Mouse (Mus musculus) neural tube, embryonic 11.5 days (tissue): Measurements from ENCODE around the gene Best2. TPM values are rescaled to one million over a fixed set of nuclear protein-coding genes. Genes with fewer than 3 reads are reported as not detected.

Experiments used
- ATAC-seq: fragments of 200-750 bp; cut with Nextera tagmentation; 2 replicates; pipeline ENCODE4 v1.8.0; 2017; ENCODE audit warnings: moderate number of reproducible peaks, mild to moderate bottlenecking, moderate TSS enrichment, moderate library complexity; ENCODE audit not compliant: insufficient read depth, low FRiP score, low TSS enrichment
- DNase-seq: peaks from one replicate; pipeline ENCODE4 v3.0.0-alpha.2; 2015; ENCODE audit warnings: low spot score
- H3K27ac ChIP-seq: fragments of 300-500 bp; sonication (generic); 2 replicates; pipeline ENCODE4 v1.5.1; 2014; ENCODE audit warnings: low read depth, mild to moderate bottlenecking, low read length
- H3K27me3 ChIP-seq: fragments of 300-500 bp; sonication (generic); 2 replicates; pipeline ENCODE4 v1.6.1; 2014; ENCODE audit warnings: mild to moderate bottlenecking, low read length, mixed read lengths; ENCODE audit not compliant: control insufficient read depth, insufficient read depth
- H3K36me3 ChIP-seq: fragments of 300-500 bp; sonication (generic); 2 replicates; pipeline ENCODE4 v1.6.1; 2014; ENCODE audit warnings: mild to moderate bottlenecking, low read length, moderate library complexity, mixed read lengths; ENCODE audit not compliant: control insufficient read depth, insufficient read depth
- H3K4me1 ChIP-seq: fragments of 300-500 bp; sonication (generic); 2 replicates; pipeline ENCODE4 v1.6.1; 2014; ENCODE audit warnings: low read length, mixed read lengths; ENCODE audit not compliant: control insufficient read depth, insufficient read depth
- H3K4me2 ChIP-seq: fragments of 300-500 bp; sonication (generic); 2 replicates; pipeline ENCODE4 v1.6.1; 2014; ENCODE audit warnings: low read depth, mild to moderate bottlenecking, moderate library complexity
- H3K4me3 ChIP-seq: fragments of 300-500 bp; sonication (generic); 2 replicates; pipeline ENCODE4 v1.5.1; 2014; ENCODE audit warnings: low read depth, low read length
- H3K9ac ChIP-seq: fragments of 300-500 bp; sonication (generic); 2 replicates; pipeline ENCODE4 v1.6.1; 2014; ENCODE audit warnings: mild to moderate bottlenecking, low read length
- H3K9me3 ChIP-seq: fragments of 300-500 bp; sonication (generic); 2 replicates; pipeline ENCODE4 v1.6.1; 2016; ENCODE audit warnings: low read length; ENCODE audit not compliant: control insufficient read depth
- WGBS: fragments of 180-500 bp; shearing (Covaris S2); extraction: QIAGEN DNeasy Blood & Tissue Kit; methylation state at CpG from one replicate; pipeline ENCODE4 v1.1.7; 2014; 5-methylcytosine and 5-hydroxymethylcytosine counted together
- polyA plus RNA-seq: library from polyadenylated mRNA; unstranded; fragments of >200 nt; fragmentation: Nextera tagmentation; extraction: Ambion mirVana; gene quantifications from 2 replicates; pipeline ENCODE4 v1.2.1, GENCODE M21; 2014

Gene Best2
- polyA plus RNA-seq, 1 experiment from 2014 or later = not detected

DNA sequence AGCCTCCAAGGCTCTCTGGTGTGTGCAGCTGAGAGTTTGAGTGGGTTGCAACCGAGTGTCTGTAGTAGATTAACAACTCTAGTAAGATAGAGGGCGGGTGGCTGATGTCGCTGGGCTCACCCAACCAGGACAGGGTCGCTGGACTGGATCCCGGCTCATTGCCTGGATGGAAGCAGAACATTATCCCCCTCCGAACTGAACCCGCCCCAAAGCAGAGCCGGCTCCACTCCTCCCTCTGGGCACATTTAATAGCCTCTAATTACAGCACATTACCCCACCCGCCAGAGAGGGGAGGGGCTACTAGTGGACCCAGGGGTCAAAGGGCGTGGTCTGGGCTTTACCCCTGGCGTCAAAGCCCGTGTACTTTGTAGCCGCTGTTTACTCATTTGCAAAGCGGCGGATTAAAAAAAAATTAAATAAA is 25.0 kb downstream of the Best2 start:
- ATAC-seq (no peak), DNase-seq (no peak)
- H3K4me3 ChIP-seq = no peak overlapping the region
- no peaks in the 10 kb centered on the region for H3K9me3 ChIP-seq
- H3K4me1 ChIP-seq = peaks cover 18% of the 10 kb centered on the region
- H3K27me3 ChIP-seq = peaks cover 10% of the 10 kb centered on the region
- no peak overlapping the region for H3K9ac ChIP-seq
- peak overlapping the region; percentile 97 for H3K4me2 ChIP-seq
- no peaks in the 10 kb centered on the region for H3K36me3 ChIP-seq
- no peak overlapping the region for H3K27ac ChIP-seq
- WGBS = 5% methylated on average over 15 of the region's 15 CpGs

DNA sequence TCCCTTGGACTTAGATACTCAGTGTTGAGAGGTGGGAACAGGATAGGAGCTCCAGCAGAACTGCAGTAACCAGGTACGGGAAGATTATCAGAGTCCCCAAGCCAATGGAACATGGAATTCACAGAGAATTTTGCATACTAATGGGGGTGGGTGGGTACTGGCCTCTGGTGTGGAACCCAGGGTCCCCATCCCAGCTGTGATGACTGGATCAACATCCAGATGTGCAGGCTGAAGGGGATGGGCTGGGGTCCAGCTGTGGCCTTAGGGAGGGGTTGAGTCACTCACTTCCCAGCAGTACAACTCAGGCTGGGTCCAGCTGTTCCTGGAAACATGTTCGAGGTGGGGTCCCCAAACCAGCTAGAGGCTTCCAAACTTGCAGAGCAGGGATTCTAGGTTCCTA is 26.4 kb downstream of the Best2 start:
- ATAC-seq (no peak), DNase-seq (no peak)
- WGBS = 85% methylated on average over 2 of the region's 2 CpGs

DNA sequence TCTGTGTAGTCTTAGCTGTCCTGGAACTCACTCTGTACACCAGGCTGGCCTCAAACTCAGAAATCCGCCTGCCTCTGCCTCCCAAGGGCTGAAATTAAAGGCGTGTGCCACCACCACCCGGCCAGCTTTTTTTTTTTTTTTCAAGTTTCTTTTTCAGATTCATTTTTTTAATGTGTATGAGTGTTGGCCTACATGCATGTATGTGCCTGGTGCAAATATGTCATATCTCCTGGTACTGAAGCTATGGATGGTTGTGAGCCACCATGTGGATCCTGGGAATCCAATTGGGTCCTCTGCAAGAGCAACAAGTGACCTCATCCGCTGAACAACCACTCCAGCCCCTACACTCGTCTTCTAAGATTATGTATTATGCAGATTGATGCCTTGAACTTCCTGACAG is 26.9 kb downstream of the Best2 start:
- Histone ChIP-seq H3K9me3 (no peaks in the 10 kb centered on the region), H3K4me2 (no peak overlapping the region), H3K27ac (no peak overlapping the region), H3K4me1 (peaks cover 18% of the 10 kb centered on the region), H3K4me3 (no peak overlapping the region), H3K27me3 (peaks cover 10% of the 10 kb centered on the region), H3K36me3 (no peaks in the 10 kb centered on the region), H3K9ac (no peak overlapping the region)
- 82% methylated on average over 5 of the region's 5 CpGs for WGBS
- DNase-seq (no peak), ATAC-seq (no peak)

More for the DNA sequence above, 26.4 kb downstream of the Best2 start:
- Histone ChIP-seq H3K27ac (no peak overlapping the region), H3K9ac (no peak overlapping the region), H3K36me3 (no peaks in the 10 kb centered on the region), H3K4me3 (no peak overlapping the region), H3K4me1 (peaks cover 18% of the 10 kb centered on the region), H3K27me3 (peaks cover 10% of the 10 kb centered on the region), H3K9me3 (no peaks in the 10 kb centered on the region), H3K4me2 (no peak overlapping the region)

DNA sequence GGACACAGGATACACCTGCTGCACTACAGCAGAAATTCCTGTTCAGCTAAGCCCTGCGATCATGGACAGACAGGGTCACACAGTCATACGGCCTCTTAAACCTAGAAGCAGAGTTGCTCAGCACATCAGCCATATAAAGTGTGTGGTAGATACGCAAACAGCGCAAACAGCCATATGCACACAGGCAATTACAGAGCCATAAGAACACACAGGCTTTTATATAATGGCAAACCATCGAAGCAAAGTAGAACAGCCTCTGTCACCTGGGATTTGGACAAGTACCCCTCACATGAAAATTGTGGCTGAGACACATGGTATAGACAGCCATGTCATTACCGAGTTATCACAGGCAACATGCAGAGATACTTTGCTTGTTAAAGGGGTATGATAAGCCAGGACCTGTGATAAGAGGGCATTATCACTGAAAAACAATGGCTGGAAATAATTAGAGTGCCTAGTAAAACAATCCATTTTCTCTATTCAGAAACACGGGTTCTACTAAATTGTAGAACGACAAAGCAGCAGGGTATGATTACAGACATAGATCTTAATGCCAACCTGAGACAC is 27.9 kb downstream of the Best2 start:
- ATAC-seq = no peak
- DNase-seq = no peak
- peak overlapping the region; percentile 97 for H3K4me2 ChIP-seq
- peaks cover 10% of the 10 kb centered on the region for H3K27me3 ChIP-seq
- no peaks in the 10 kb centered on the region for H3K9me3 ChIP-seq
- WGBS = 46% methylated on average over 8 of the region's 8 CpGs
- no peak overlapping the region for H3K27ac ChIP-seq
- no peaks in the 10 kb centered on the region for H3K36me3 ChIP-seq
- H3K4me3 ChIP-seq = peak overlapping the region; percentile 43; the same call in 1 of the 2 replicates
- no peak overlapping the region for H3K9ac ChIP-seq
- peaks cover 18% of the 10 kb centered on the region for H3K4me1 ChIP-seq

DNA sequence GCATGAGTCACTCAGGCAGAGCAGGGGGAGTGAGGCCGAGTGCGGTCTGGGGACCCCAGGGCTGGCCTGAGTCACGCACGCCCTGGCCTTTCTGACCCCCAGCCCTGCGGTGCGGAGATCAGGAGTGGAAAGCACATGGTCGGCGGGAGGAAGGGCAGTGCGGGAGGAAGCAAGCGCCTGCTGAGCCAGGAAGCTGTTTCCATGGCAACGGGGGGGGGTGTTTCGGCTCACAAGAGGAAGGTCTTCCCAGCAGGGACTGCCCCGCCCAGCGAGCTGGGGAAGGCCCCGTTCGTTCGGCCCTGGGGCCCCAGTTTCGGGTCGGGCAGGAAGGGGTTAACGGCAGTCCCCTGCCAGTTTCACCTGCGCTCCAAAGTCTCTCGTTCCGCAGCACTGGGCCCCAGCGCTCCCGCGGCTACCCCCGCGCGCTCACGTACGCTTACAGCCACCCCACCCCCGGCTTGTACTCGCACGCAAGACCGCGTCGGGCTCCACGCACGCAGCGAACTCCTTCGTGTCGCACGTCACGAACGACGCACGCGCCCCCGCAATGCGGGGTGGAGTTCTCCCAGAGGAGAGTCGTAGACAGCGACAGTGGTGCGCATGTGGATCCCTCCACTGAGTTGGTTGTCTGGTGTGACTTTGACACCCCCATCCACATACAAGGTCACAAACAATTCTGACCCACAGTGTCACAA is 28.5 kb downstream of the Best2 start:
- DNase-seq (peak; percentile 81), ATAC-seq (no peak)
- peak overlapping the region; percentile 43 for H3K4me3 ChIP-seq
- no peak overlapping the region for H3K27ac ChIP-seq
- H3K4me1 ChIP-seq = peaks cover 20% of the 10 kb centered on the region
- no peaks in the 10 kb centered on the region for H3K36me3 ChIP-seq
- H3K4me2 ChIP-seq = peak overlapping the region; percentile 97
- H3K9ac ChIP-seq = peak overlapping the region; percentile 43
- under 1% methylated on average over 53 of the region's 53 CpGs for WGBS
- H3K9me3 ChIP-seq = no peaks in the 10 kb centered on the region
- peaks cover 10% of the 10 kb centered on the region for H3K27me3 ChIP-seq

DNA sequence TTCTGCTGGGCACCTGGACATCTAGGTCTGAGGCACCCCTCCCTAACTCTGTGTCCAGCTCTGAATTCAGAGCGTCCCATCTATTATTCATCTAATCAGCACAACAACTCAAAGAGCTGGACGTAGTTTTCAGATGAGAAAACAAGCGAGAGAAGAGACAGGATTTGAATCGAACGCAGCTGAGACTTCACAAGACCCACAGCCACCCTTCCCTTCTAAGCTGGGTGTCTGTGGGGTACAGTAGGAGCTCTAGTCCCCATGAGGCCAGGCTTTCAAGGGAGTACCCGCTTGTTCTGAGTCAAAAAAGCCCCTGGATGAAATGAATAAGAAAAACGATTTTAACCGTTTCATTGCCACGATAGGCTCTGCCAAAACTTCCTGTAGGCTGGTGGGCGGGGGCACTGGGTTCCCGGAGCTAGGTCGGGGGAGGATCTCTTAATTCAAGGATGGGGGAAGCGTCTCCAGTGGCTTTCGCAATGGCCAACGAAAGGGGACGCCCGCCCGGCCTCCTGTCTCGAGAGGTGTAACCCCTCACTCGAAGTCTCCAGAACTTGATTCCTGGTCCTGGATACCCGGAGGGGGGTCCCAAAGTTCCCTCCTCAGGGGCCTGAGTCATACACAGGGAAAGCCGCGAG is 29.2 kb downstream of the Best2 start:
- peaks cover 15% of the 10 kb centered on the region for H3K27me3 ChIP-seq
- under 1% methylated on average over 23 of the region's 23 CpGs for WGBS

DNA sequence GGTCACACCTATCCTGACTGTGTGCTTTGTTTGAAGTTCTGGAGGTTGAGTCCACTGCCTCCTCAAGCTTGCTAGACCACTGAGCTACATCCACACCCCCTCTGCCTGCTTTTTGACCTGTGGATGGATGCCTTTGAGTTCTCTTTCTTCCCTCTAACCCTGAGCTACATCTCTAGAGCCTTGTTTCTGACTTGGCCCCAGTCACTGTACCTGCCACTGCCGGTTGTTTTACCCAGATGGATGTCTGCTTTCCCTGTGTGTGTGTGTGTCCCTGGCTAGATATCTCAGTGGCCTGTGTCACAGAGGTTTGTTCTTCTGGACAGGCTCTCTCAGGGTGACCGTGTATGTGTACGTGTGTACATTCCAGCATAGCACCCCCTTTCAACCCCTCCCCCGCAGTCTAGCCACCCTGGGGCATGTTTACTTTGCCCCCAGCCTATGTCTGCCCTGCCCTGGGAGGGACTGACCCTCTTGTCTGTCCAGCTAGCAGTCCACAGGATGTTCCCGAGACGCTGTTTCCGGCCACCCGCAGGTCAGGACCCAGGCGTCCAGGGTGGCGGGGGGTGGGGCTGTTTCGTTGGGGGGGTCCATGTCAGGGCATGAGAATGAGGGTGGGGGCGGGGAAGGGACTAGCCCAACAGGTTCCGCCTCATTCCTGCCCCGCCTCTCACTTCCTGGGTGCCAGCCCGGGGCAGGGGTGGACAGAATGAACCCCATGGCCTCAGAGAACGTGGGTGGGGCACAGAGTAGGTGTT is 29.9 kb downstream of the Best2 start:
- H3K27me3 ChIP-seq = peaks cover 21% of the 10 kb centered on the region
- H3K4me2 ChIP-seq = peak overlapping the region; percentile 97
- DNase-seq (no peak), ATAC-seq (no peak)
- H3K27ac ChIP-seq = no peak overlapping the region
- H3K9ac ChIP-seq = no peak overlapping the region
- no peak overlapping the region for H3K4me3 ChIP-seq
- WGBS = 14% methylated on average over 16 of the region's 16 CpGs
- no peaks in the 10 kb centered on the region for H3K36me3 ChIP-seq
- H3K9me3 ChIP-seq = no peaks in the 10 kb centered on the region
- H3K4me1 ChIP-seq = peaks cover 26% of the 10 kb centered on the region

More for the DNA sequence above, 29.2 kb downstream of the Best2 start:
- ATAC-seq = no peak
- Histone ChIP-seq H3K9me3 (no peaks in the 10 kb centered on the region), H3K9ac (peak overlapping the region; percentile 43), H3K36me3 (no peaks in the 10 kb centered on the region), H3K4me1 (peaks cover 20% of the 10 kb centered on the region), H3K4me2 (peak overlapping the region; percentile 97), H3K4me3 (peak overlapping the region; percentile 43), H3K27ac (no peak overlapping the region)
- DNase-seq = no peak

DNA sequence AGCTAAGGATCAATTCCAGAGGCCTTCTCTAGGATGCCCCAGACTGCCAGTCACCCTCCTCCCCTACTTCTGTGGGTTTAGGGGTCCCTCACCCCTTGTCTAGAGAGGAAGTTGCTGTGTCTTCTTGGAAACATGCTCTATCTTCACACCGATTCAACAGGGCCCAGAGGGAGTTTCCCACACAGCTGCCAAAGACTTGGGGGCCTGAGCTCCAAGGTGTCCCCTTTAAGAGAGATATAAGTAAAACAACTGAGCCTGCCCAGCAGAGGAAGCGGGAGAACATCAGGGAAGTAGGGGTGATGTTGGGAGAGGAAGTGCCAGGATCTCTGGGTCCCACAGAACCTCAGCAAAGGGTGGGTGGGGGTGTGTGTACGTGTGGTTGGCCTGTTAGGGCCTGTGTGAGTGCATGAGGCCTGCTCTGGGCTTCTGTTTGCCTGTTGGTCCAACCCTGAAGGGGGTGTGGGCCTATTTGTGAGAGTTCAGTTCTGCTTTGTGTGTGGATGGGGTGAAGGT is 31.8 kb downstream of the Best2 start:
- H3K4me3 ChIP-seq = no peak overlapping the region
- H3K4me1 ChIP-seq = peaks cover 41% of the 10 kb centered on the region
- peaks cover 33% of the 10 kb centered on the region for H3K27me3 ChIP-seq
- H3K4me2 ChIP-seq = no peak overlapping the region
- DNase-seq (no peak), ATAC-seq (no peak)
- H3K9me3 ChIP-seq = no peaks in the 10 kb centered on the region
- no peak overlapping the region for H3K27ac ChIP-seq
- WGBS = 67% methylated on average over 3 of the region's 3 CpGs
- H3K36me3 ChIP-seq = no peaks in the 10 kb centered on the region
- no peak overlapping the region for H3K9ac ChIP-seq
